Mouse (Mus musculus) liver, embryonic 16.5 days (tissue): ENCODE data around the gene Cfap65. TPM values are rescaled to one million over a fixed set of nuclear protein-coding genes. Genes with fewer than 3 reads are reported as not detected.

ENCODE experiments used
- ATAC-seq: fragments of 200-750 bp; cut with Nextera tagmentation; 2 replicates; pipeline ENCODE4 v1.8.0; 2017; ENCODE audit warnings: low read depth, mild to moderate bottlenecking, moderate number of reproducible peaks, moderate library complexity
- H3K27ac ChIP-seq: fragments of 300-500 bp; sonication (generic); 2 replicates; pipeline ENCODE4 v1.5.1; 2014; ENCODE audit warnings: mild to moderate bottlenecking, low read length
- H3K27me3 ChIP-seq: fragments of 300-500 bp; sonication (generic); 2 replicates; pipeline ENCODE4 v1.6.1; 2014; ENCODE audit warnings: low read depth, low read length, mixed read lengths; ENCODE audit not compliant: control insufficient read depth, insufficient read depth
- H3K36me3 ChIP-seq: fragments of 300-500 bp; sonication (generic); 2 replicates; pipeline ENCODE4 v1.6.1; 2014; ENCODE audit warnings: mild to moderate bottlenecking; ENCODE audit not compliant: control insufficient read depth, insufficient read depth
- H3K4me1 ChIP-seq: fragments of 300-500 bp; sonication (generic); 2 replicates; pipeline ENCODE4 v1.6.1; 2014; ENCODE audit warnings: low read depth, low read length, mixed read lengths; ENCODE audit not compliant: control insufficient read depth
- H3K4me2 ChIP-seq: fragments of 300-500 bp; sonication (generic); 2 replicates; pipeline ENCODE4 v1.6.1; 2014; ENCODE audit warnings: low read depth, low read length, mixed read lengths
- H3K4me3 ChIP-seq: fragments of 300-500 bp; sonication (generic); 2 replicates; pipeline ENCODE4 v1.5.1; 2014; ENCODE audit warnings: low read depth, mild to moderate bottlenecking, low read length
- H3K9ac ChIP-seq: fragments of 300-500 bp; sonication (generic); 2 replicates; pipeline ENCODE4 v1.6.1; 2014; ENCODE audit warnings: low read depth, low read length
- H3K9me3 ChIP-seq: fragments of 300-500 bp; sonication (generic); replicated peaks from 2 replicates; pipeline ENCODE4 v1.6.1; 2016; ENCODE audit warnings: low read length; ENCODE audit not compliant: control insufficient read depth
- WGBS: fragments of 180-500 bp; shearing (Covaris S2); extraction: QIAGEN DNeasy Blood & Tissue Kit; methylation state at CpG from one replicate; pipeline ENCODE4 v1.1.7; 2014; ENCODE audit not compliant: insufficient replicate concordance; 5-methylcytosine and 5-hydroxymethylcytosine counted together
- polyA plus RNA-seq: library from polyadenylated mRNA; unstranded; fragments of >200 nt; fragmentation: Nextera tagmentation; extraction: Ambion mirVana; gene quantifications from 2 replicates; pipeline ENCODE4 v1.2.1, GENCODE M21; 2015

Cfap65 gene
- polyA plus RNA-seq, 1 experiment from 2014 or later: not detected

DNA sequence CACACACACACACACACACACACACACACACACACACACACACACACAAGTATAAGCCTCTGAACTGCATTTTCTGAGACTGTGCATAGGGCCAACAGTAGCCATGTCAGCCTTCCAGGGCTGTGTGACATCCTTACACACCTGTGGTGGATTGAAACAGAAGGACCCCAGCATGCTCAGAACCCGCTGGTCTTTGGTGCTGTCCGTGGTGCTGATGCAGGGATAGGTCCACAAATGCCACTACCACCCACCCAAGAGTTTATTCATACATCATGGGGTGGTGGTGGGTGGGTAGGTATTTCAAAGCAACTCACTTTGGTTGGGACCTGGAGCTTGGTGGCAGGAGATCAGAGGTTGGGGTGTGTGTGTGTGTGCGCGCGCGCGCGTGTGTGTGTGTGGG is 43.9 kb downstream of the Cfap65 start:
- 0% methylated on average over 8 of the region's 8 CpGs for WGBS
- Histone ChIP-seq H3K4me3 (no peak overlapping the region), H3K27me3 (peaks cover 67% of the 10 kb centered on the region)

DNA sequence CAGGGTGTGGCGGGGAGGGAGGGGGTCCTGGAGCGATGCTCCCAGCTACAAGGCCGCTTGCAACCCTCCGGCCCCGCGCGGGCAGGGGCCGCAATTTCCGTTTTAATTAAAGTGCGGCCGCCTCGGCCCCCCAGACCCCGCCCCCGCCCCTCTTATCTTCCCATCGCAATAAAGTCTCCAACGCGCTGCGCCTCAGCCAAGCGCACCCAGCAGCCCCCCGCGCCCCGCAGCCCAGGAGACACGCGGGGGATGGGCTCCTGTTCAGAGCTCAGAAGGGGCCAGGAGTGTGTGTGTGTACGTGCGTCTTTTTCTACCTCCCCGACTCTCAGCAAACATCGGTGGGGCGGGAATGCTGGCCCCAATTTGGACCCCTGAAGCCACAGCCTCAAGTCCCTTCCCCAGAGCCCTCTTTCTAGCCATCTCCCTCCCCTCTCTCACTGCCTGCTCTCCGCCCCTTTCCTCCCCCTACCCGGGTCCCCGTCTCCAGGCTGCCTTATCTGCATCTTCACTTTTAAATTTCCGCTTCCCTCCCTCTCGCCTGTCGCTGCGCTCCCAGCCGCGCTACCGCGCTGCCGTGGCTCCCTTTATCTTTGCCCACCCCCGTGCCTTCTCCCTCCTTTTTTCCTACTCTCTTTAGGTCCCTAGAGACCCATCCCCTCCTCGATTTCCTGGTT is 49.9 kb downstream of the Cfap65 start, which contains the start of gene Fev:
Fev (minus strand) TSS at position 51 of the 674 bp plus-strand sequence.
- WGBS: under 1% methylated on average over 42 of the region's 43 CpGs
- Histone ChIP-seq H3K4me1 (no peaks in the 10 kb centered on the region), H3K27me3 (peaks cover 80% of the 10 kb centered on the region)

More for the DNA sequence above, 43.9 kb downstream of the Cfap65 start:
- Histone ChIP-seq H3K4me1 (no peaks in the 10 kb centered on the region), H3K36me3 (no peaks in the 10 kb centered on the region), H3K4me2 (no peak overlapping the region), H3K9ac (no peak overlapping the region), H3K27ac (no peak overlapping the region), H3K9me3 (no peaks in the 10 kb centered on the region)
- ATAC-seq: no peak

DNA sequence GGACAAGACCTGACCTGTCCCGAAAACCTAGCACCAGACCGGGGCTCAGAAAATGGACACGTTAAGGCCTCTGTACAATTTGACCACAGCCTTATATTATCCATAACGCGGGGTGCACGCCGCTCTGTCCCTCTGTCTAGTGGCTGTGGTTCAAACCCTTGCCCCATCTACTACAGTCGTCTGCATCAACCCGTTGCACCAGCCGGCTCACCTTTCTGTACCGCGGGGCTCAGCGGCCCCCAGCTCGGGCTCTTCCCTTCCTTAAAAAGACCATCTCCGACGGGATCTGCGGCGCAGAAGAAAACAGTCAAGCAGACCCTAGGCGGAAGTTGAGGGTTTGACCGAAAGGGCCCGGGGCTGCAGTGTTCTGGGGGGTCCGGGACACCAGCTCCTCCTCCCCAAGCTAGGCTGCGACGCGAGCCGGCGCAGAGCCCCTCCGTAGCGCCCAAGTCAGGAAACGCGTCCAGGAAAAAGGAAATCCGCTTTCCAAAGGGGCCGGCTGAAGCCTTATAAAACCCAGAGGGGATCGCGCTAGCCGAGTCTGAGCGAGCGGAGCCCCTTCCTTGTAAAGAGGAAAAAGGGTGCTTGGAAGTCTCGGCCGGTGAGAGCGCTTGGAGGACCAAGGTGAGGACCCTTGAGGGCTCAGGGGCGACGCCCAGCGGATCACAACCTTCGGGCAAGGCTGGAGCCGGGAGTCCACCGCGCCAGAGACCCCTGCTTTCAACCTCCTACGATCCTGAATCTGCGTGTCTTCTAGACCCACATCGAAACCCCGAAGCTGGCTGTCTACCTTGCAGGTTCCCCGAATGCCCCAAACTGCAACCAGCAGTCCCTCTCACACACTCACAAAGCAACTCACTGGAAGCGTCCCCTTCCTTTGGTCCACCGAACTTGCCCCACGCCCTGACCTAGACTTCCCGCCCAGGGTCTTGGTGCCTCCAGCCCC is 50.9 kb downstream of the Cfap65 start:
- under 1% methylated on average over 57 of the region's 57 CpGs for WGBS
- H3K4me2 ChIP-seq: peak overlapping the region; percentile 27; the same call in 1 of the 2 replicates
- ATAC-seq: no peak

More for the DNA sequence above, 49.9 kb downstream of the Cfap65 start, which contains the start of gene Fev:
- Histone ChIP-seq H3K9me3 (no peaks in the 10 kb centered on the region), H3K36me3 (no peaks in the 10 kb centered on the region), H3K4me3 (peak within 1 kb of the TSS; percentile 5; the same call in 1 of the 2 replicates), H3K4me2 (peak within 1 kb of the TSS; percentile 27; the same call in 1 of the 2 replicates), H3K9ac (no peak within 1 kb of the TSS), H3K27ac (no peak within 1 kb of the TSS)
- ATAC-seq: no peak

DNA sequence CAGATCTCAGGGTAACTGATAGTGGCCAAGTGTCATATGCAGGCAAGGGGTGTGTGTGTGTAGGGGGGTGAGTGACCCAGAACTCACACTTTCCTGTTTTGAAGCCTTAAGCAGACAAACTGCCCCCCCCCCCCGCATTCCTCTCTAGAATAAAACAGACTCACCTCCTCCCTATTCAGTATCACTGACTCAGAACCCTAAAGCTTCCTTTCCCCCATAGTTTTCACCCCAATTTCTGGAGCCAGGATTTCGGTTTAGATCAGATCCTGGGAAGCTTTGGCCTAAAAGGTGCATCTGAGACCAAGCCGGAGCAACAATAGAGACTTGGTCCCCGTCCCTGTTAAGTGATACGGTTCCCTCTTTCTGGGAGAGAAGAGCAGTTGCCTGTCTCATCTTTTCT is 52.0 kb downstream of the Cfap65 start:
- H3K9ac ChIP-seq: no peak overlapping the region
- no peak for ATAC-seq
- H3K4me1 ChIP-seq: no peaks in the 10 kb centered on the region
- no peaks in the 10 kb centered on the region for H3K9me3 ChIP-seq
- no peak overlapping the region for H3K27ac ChIP-seq
- peaks cover 78% of the 10 kb centered on the region for H3K27me3 ChIP-seq
- H3K4me2 ChIP-seq: no peak overlapping the region
- WGBS: 13% methylated on average over 5 of the region's 5 CpGs
- no peaks in the 10 kb centered on the region for H3K36me3 ChIP-seq
- no peak overlapping the region for H3K4me3 ChIP-seq

More for the DNA sequence above, 50.9 kb downstream of the Cfap65 start:
- H3K27me3 ChIP-seq: peaks cover 72% of the 10 kb centered on the region
- H3K9ac ChIP-seq: no peak overlapping the region
- H3K4me3 ChIP-seq: peak overlapping the region; percentile 5; the same call in 1 of the 2 replicates
- no peaks in the 10 kb centered on the region for H3K4me1 ChIP-seq
- no peak overlapping the region for H3K27ac ChIP-seq
- H3K9me3 ChIP-seq: no peaks in the 10 kb centered on the region
- no peaks in the 10 kb centered on the region for H3K36me3 ChIP-seq

DNA sequence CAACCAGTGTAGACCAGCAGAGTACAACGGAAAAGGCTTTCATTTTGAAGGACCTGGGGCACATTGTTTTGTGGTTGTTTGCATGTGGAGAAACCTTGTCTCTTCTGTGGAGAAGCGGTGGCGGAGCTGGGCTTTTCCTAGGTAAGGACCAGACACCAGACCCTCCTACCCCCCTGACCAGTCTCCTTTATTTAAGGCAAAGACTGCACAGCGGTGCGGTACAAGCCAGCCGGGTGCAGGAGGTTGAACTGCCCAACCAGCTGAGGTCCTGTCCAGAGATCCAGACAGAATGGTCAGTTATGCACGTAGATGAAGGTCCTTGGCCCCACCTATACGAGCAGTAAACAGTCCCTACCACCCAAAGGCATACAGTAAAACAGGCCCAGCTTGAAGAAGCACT is 52.6 kb downstream of the Cfap65 start:
- Histone ChIP-seq H3K27me3 (peaks cover 78% of the 10 kb centered on the region), H3K4me3 (peak overlapping the region; percentile 24), H3K36me3 (no peaks in the 10 kb centered on the region), H3K27ac (no peak overlapping the region), H3K9me3 (no peaks in the 10 kb centered on the region), H3K4me2 (peak overlapping the region; percentile 37; the same call in 1 of the 2 replicates), H3K9ac (no peak overlapping the region), H3K4me1 (no peaks in the 10 kb centered on the region)
- ATAC-seq: no peak
- 5% methylated on average over 8 of the region's 8 CpGs for WGBS

DNA sequence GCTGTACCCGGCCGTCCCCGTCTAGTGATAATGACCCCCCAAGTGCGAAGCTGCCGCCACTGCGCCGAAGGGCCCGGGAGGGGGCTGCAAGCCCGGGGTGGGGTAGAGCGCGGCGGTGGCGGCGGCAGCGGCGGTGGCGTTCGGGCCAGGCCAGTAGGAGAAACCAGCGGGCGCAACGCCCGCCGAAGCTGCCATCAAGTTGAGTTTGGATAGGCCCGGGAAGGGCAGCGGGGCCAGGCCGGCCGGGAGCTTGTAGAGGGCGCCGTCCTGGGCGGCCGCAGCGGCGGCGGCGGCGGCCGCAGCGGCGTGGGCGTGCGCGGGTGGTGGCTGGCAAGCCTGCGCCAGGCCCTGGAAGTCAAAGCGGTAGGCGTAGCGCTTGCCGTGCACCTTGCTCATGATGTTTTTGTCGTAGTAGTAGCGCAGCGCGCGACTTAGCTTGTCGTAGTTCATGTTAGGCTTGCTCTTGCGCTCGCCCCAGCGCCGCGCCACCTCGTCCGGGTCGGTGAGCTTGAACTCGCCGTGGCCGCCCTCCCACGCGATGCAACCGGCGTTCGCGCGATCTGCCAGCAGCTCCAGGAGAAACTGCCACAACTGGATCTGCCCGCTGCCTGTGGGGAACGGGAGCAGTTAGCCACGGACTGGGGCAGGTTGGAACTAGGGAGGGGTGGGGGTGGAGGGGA is 53.2 kb downstream of the Cfap65 start:
- ATAC-seq: no peak
- WGBS: 1% methylated on average over 73 of the region's 74 CpGs
- Histone ChIP-seq H3K36me3 (no peaks in the 10 kb centered on the region), H3K27me3 (peaks cover 74% of the 10 kb centered on the region), H3K9me3 (no peaks in the 10 kb centered on the region), H3K4me2 (peak overlapping the region; percentile 37), H3K4me1 (no peaks in the 10 kb centered on the region), H3K4me3 (peak overlapping the region; percentile 24), H3K27ac (no peak overlapping the region), H3K9ac (no peak overlapping the region)

DNA sequence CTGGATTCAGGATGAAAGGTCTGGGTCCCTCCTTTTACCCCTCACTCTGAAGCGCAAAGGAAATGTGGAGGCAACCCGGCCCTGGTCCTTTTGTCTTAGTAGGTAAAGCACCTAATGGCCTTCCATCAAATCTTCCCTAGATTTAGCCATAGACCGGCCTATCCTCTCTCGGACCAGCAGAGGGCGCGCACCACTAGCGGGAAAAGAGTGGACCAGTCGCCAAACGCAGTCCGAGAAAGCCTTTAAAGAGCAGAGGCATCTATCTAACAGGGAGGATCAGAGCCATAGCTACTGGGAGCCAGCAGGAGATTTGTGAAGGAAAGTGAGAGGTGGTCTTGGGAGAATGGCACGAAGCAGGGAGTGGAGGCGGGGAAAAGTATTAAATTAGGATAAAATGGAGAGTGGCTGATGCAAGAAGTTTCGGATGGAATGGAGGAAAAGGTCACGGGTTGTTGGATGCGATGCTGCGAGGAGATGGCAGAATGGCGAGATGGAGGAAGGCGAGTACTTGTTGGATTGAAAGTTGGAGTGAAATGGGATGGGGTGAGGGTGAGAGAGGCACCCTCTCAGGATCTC is 54.5 kb downstream of the Cfap65 start:
- H3K9me3 ChIP-seq: no peaks in the 10 kb centered on the region
- H3K9ac ChIP-seq: no peak overlapping the region
- H3K4me3 ChIP-seq: no peak overlapping the region
- WGBS: 5% methylated on average over 18 of the region's 18 CpGs
- no peaks in the 10 kb centered on the region for H3K36me3 ChIP-seq
- H3K4me1 ChIP-seq: no peaks in the 10 kb centered on the region
- peaks cover 61% of the 10 kb centered on the region for H3K27me3 ChIP-seq
- ATAC-seq: no peak
- H3K4me2 ChIP-seq: no peak overlapping the region
- no peak overlapping the region for H3K27ac ChIP-seq

DNA sequence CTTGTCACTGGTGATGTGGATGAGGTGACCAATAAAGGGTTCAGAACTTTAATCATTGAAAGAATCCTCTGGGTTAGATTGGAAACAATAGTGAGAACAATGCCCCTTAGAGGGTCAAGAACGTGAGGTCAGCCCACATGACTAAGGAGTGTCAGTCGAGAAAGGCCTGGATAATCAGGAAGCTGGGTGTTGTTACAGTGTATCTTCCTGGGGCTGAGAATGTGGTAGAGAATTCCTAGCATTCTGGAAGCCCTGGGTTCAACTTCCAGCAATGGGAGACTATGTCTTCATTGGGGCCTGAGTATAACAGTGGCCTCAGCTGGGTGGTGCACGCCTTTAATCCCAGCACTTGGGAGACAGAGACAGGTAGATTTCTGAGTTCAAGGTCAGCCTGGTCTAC is 58.2 kb downstream of the Cfap65 start:
- no peak for ATAC-seq
- Histone ChIP-seq H3K36me3 (no peaks in the 10 kb centered on the region), H3K4me3 (no peak overlapping the region), H3K27me3 (peaks cover 24% of the 10 kb centered on the region), H3K4me2 (no peak overlapping the region), H3K4me1 (no peaks in the 10 kb centered on the region), H3K27ac (no peak overlapping the region), H3K9ac (no peak overlapping the region), H3K9me3 (no peaks in the 10 kb centered on the region)
- WGBS: 30% methylated on average over 3 of the region's 3 CpGs
